Mouse (Mus musculus) stomach, embryonic 16.5 days (tissue): Measurements from ENCODE around the gene Atxn10. TPM values are rescaled to one million over a fixed set of nuclear protein-coding genes. Genes with fewer than 3 reads are reported as not detected.

Source experiments
- ATAC-seq: fragments of 200-750 bp; cut with Nextera tagmentation; 2 replicates; pipeline ENCODE4 v1.8.0; 2017; ENCODE audit warnings: moderate number of reproducible peaks, moderate TSS enrichment; ENCODE audit not compliant: insufficient read depth, low FRiP score
- H3K27ac ChIP-seq: fragments of 300-500 bp; sonication (generic); 2 replicates; pipeline ENCODE4 v1.5.1; 2014; ENCODE audit warnings: low read length
- H3K27me3 ChIP-seq: fragments of 300-500 bp; sonication (generic); 2 replicates; pipeline ENCODE4 v1.6.1; 2014; ENCODE audit warnings: low read length, control low read depth, mixed read lengths; ENCODE audit not compliant: control insufficient read depth, insufficient read depth
- H3K36me3 ChIP-seq: fragments of 300-500 bp; sonication (generic); 2 replicates; pipeline ENCODE4 v1.6.1; 2014; ENCODE audit warnings: low read length; ENCODE audit not compliant: control insufficient read depth, insufficient read depth
- H3K4me1 ChIP-seq: fragments of 300-500 bp; sonication (generic); 2 replicates; pipeline ENCODE4 v1.6.1; 2014; ENCODE audit warnings: low read length, control low read depth, mixed read lengths; ENCODE audit not compliant: control insufficient read depth, insufficient read depth
- H3K4me2 ChIP-seq: fragments of 300-500 bp; sonication (generic); 2 replicates; pipeline ENCODE4 v1.6.1; 2014; ENCODE audit warnings: low read depth, low read length, mixed read lengths
- H3K4me3 ChIP-seq: fragments of 300-500 bp; sonication (generic); replicated peaks from 2 replicates; pipeline ENCODE4 v1.5.1; 2014; ENCODE audit warnings: mild to moderate bottlenecking, low read length
- H3K9ac ChIP-seq: fragments of 300-500 bp; sonication (generic); 2 replicates; pipeline ENCODE4 v1.6.1; 2014; ENCODE audit warnings: low read length
- H3K9me3 ChIP-seq: fragments of 300-500 bp; sonication (generic); replicated peaks from 2 replicates; pipeline ENCODE4 v1.6.1; 2016; ENCODE audit warnings: low read length, control low read depth; ENCODE audit not compliant: control insufficient read depth
- WGBS: fragments of 180-500 bp; shearing (Covaris S2); extraction: QIAGEN DNeasy Blood & Tissue Kit; methylation state at CpG from one replicate; pipeline ENCODE4 v1.1.7; 2014; 5-methylcytosine and 5-hydroxymethylcytosine counted together
- polyA plus RNA-seq: library from polyadenylated mRNA; unstranded; fragments of >200 nt; fragmentation: Nextera tagmentation; extraction: Ambion mirVana; gene quantifications from 2 replicates; pipeline ENCODE4 v1.2.1, GENCODE M21; 2015

The Atxn10 gene
- polyA plus RNA-seq, 1 experiment from 2014 or later: 215 TPM

GRCm38 (mm10) chr15:85489751-85490150 lies 153.7 kb downstream of the Atxn10 start:
- H3K27ac ChIP-seq: no peak overlapping the region
- 75% methylated on average over 7 of the region's 7 CpGs for WGBS
- no peak overlapping the region for H3K4me3 ChIP-seq
- no peaks in the 10 kb centered on the region for H3K36me3 ChIP-seq
- ATAC-seq: no peak
- H3K9ac ChIP-seq: no peak overlapping the region
- no peaks in the 10 kb centered on the region for H3K9me3 ChIP-seq
- H3K27me3 ChIP-seq: 0 out of 2 replicates have a peak, but pooled peaks cover 3% of the 10 kb centered on the region
- no peak overlapping the region for H3K4me2 ChIP-seq
- no peaks in the 10 kb centered on the region for H3K4me1 ChIP-seq

- H3K4me1 ChIP-seq: no peaks in the 10 kb centered on the region
- H3K4me2 ChIP-seq: no peak overlapping the region
- no peaks in the 10 kb centered on the region for H3K36me3 ChIP-seq
- no peak overlapping the region for H3K27ac ChIP-seq
- 13% methylated on average over 11 of the region's 11 CpGs for WGBS
- H3K9ac ChIP-seq: no peak overlapping the region
- H3K27me3 ChIP-seq: 0 out of 2 replicates have a peak, but pooled peaks cover 3% of the 10 kb centered on the region
- ATAC-seq: no peak
- H3K4me3 ChIP-seq: no peak overlapping the region
- no peaks in the 10 kb centered on the region for H3K9me3 ChIP-seq
These were observed 158.1 kb downstream of the Atxn10 start for GRCm38 (mm10) chr15:85494163-85494621.

GRCm38 (mm10) chr15:85497548-85497947 lies 161.5 kb downstream of the Atxn10 start:
- 96% methylated on average over 4 of the region's 4 CpGs for WGBS

GRCm38 (mm10) chr15:85497981-85498475 lies 162.0 kb downstream of the Atxn10 start:
- H3K4me1 ChIP-seq: no peaks in the 10 kb centered on the region
- 0 out of 2 replicates have a peak, but pooled peaks have one; percentile 56 for ATAC-seq
- H3K9ac ChIP-seq: no peak overlapping the region
- H3K4me3 ChIP-seq: no peak overlapping the region
- no peaks in the 10 kb centered on the region for H3K36me3 ChIP-seq
- H3K27me3 ChIP-seq: no peaks in the 10 kb centered on the region
- H3K27ac ChIP-seq: no peak overlapping the region
- no peaks in the 10 kb centered on the region for H3K9me3 ChIP-seq
- 42% methylated on average over 10 of the region's 10 CpGs for WGBS
- H3K4me2 ChIP-seq: no peak overlapping the region

More at GRCm38 (mm10) chr15:85497548-85497947, 161.5 kb downstream of the Atxn10 start:
- Histone ChIP-seq H3K4me2 (no peak overlapping the region), H3K9me3 (no peaks in the 10 kb centered on the region), H3K27me3 (no peaks in the 10 kb centered on the region), H3K4me1 (no peaks in the 10 kb centered on the region), H3K4me3 (no peak overlapping the region), H3K27ac (no peak overlapping the region), H3K9ac (no peak overlapping the region), H3K36me3 (no peaks in the 10 kb centered on the region)
- no peak for ATAC-seq

- Histone ChIP-seq H3K27ac (no peak overlapping the region), H3K4me1 (no peaks in the 10 kb centered on the region), H3K27me3 (no peaks in the 10 kb centered on the region), H3K4me2 (no peak overlapping the region), H3K36me3 (no peaks in the 10 kb centered on the region), H3K9ac (no peak overlapping the region), H3K4me3 (no peak overlapping the region), H3K9me3 (no peaks in the 10 kb centered on the region)
- 84% methylated on average over 10 of the region's 10 CpGs for WGBS
- ATAC-seq: no peak
These were observed 164.2 kb downstream of the Atxn10 start for GRCm38 (mm10) chr15:85500267-85500666.

- ATAC-seq: no peak
- WGBS: 85% methylated on average over 8 of the region's 8 CpGs
- H3K4me3 ChIP-seq: no peak within 1 kb of the TSS
- no peak within 1 kb of the TSS for H3K4me2 ChIP-seq
- no peaks in the 10 kb centered on the region for H3K4me1 ChIP-seq
- H3K9ac ChIP-seq: no peak within 1 kb of the TSS
- H3K36me3 ChIP-seq: no peaks in the 10 kb centered on the region
- no peaks in the 10 kb centered on the region for H3K9me3 ChIP-seq
- H3K27me3 ChIP-seq: no peaks in the 10 kb centered on the region
- no peak within 1 kb of the TSS for H3K27ac ChIP-seq
These were observed 167.1 kb downstream of the Atxn10 start, which contains the start of gene 7530416G11Rik for GRCm38 (mm10) chr15:85503127-85503526. Gene 7530416G11Rik (minus strand): TSS chr15:85503227.

GRCm38 (mm10) chr15:85505118-85505925 lies 169.3 kb downstream of the Atxn10 start:
- no peak overlapping the region for H3K4me2 ChIP-seq
- no peak overlapping the region for H3K9ac ChIP-seq
- ATAC-seq: 0 out of 2 replicates have a peak, but pooled peaks have one; percentile 31
- no peaks in the 10 kb centered on the region for H3K36me3 ChIP-seq
- H3K4me1 ChIP-seq: no peaks in the 10 kb centered on the region
- no peaks in the 10 kb centered on the region for H3K27me3 ChIP-seq
- no peak overlapping the region for H3K4me3 ChIP-seq
- H3K27ac ChIP-seq: no peak overlapping the region
- WGBS: 46% methylated on average over 14 of the region's 14 CpGs
- no peaks in the 10 kb centered on the region for H3K9me3 ChIP-seq

GRCm38 (mm10) chr15:85506680-85507079 lies 170.6 kb downstream of the Atxn10 start:
- no peaks in the 10 kb centered on the region for H3K27me3 ChIP-seq
- no peak for ATAC-seq
- H3K4me3 ChIP-seq: no peak overlapping the region
- H3K36me3 ChIP-seq: no peaks in the 10 kb centered on the region
- H3K9me3 ChIP-seq: no peaks in the 10 kb centered on the region
- H3K9ac ChIP-seq: no peak overlapping the region
- WGBS: 29% methylated on average over 1 of the region's 1 CpGs
- no peaks in the 10 kb centered on the region for H3K4me1 ChIP-seq
- H3K4me2 ChIP-seq: no peak overlapping the region
- H3K27ac ChIP-seq: no peak overlapping the region

- Histone ChIP-seq H3K9me3 (no peaks in the 10 kb centered on the region), H3K4me2 (no peak overlapping the region), H3K36me3 (no peaks in the 10 kb centered on the region), H3K4me1 (no peaks in the 10 kb centered on the region), H3K27ac (no peak overlapping the region), H3K9ac (no peak overlapping the region), H3K4me3 (no peak overlapping the region), H3K27me3 (no peaks in the 10 kb centered on the region)
- no peak for ATAC-seq
- 54% methylated on average over 32 of the region's 32 CpGs for WGBS
These were observed 171.4 kb downstream of the Atxn10 start for GRCm38 (mm10) chr15:85507370-85508014.
